Mouse (Mus musculus): Measurements from ENCODE around the gene Btnl6.
"Not testable (repeated sequence)": the region's sequence is repeated elsewhere in the genome, so short reads cannot be mapped to it uniquely, and the experiment has no call there.

Btnl6 gene

DNA sequence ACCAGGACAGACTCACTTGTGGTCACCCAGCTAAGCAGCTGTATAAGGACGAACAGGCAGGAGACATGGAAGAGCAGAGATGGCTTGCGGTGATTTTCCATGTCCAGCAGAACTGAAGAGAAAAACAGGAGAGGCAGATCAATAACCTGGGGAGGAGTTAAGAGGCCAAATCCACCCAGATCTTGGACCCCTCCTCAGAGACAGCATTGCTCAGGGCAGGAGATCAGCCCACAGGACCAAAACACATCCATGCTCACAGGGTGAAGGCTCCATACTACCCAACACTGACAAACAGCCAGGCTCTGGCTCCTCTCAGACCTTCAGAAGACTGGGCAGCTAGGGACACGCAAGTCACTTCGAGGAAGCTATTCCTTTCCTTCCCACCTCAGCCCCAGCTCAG is at the start of gene Btnl6:
Gene Btnl6, minus strand, starts transcription at position 101 of the 400 bp plus-strand sequence.
- peak in 1 of 2 experiments; percentile 34 for DNase-seq (ENCODE audit: low spot score in 2 of 2)

DNA sequence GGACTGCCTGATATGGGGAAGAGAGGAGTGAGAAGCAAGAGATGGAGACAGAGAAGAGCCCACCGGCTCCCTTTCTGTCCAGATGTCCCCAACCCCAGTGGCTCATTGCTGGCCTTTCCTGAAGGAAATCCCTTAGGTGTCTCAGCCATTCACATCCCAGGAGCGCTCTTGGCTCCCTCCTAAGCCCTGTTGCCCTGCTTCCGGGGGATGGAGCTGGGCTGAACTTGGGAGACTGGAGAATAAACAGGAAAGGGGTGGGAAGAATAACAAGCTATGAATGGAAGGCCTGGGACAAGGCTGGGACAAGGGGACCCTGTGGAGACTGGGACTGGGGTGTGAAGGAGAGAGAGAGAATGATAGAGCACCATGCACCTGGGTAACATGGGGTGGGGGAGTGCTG is 47.6 kb upstream of the Btnl6 start:
- no peak for DNase-seq (ENCODE audit: low spot score in 2 of 2)

- DNase-seq (ENCODE audit: low spot score in 2 of 2) = no peak
Measured at GRCm38 (mm10) chr17:34564003-34564421, 46.9 kb upstream of the Btnl6 start, which contains the start of gene Notch4. Gene Notch4, plus strand, starts transcription at chr17:34564268.

DNA sequence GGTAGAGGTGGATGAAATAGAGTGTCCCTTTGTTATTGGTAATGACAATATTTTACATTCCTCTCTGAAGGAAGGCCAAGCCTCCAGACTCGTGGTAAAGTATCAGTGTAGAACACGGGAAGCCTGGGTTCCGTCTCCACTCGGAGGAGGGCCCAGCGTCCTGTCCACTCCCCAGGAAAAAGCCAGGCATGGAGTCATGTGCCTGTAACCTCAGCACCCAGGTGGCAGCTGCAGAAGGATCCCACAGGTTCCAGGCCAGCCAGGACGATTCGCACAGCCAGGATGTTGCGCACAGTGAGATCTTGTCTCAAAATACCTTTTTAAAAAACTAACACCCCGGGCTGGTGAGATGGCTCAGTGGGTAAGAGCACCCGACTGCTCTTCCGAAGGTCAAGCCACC is 46.2 kb upstream of the Btnl6 start:
- DNase-seq (ENCODE audit: low spot score in 2 of 2) = no peak

- no peak for DNase-seq (ENCODE audit: low spot score in 2 of 2)
Measured at GRCm38 (mm10) chr17:34562595-34562994, 45.4 kb upstream of the Btnl6 start.

DNA sequence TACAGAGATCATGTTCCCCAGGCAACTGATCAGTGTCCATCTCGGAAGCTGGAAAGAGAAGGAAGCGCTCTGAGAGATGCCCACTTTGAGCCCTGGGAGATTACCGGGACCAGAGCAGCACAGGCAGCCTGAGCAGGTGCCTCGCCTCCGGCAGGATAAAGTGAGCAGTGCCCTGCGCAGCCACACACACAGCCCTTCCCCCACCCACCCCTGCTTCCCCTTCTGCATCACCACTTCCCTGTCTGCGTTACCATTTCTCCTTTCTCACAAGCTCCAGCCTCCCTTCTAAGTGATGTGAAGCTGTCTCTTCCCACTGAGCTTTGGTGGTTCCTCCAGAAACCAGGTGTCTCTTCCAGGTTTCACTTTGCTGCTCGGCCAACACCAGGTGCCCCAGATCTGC is 44.0 kb upstream of the Btnl6 start:
- DNase-seq (ENCODE audit: low spot score in 2 of 2) = no peak

- no peak for DNase-seq (ENCODE audit: low spot score in 2 of 2)
Measured at GRCm38 (mm10) chr17:34560438-34560837, 43.3 kb upstream of the Btnl6 start.

DNA sequence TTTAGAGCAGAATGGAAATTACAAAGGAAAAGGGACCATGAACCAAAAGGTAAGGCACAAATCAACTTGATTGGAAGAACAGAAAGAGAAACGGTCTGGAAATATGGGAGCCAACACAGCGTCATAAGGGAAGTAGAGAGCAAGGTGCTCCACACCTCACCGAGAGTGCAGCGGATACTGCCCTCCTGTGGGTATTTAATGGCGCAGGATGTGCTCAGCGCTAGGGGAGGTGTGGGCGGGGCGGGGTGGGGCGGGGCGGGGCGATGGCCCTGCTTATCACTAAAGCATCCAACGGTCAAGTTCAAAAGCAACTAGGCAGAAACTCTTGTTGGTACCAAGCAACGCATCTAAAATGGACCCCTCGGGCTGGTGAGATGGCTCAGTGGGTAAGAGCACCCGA is 42.7 kb upstream of the Btnl6 start:
- DNase-seq (ENCODE audit: low spot score in 2 of 2) = no peak

GRCm38 (mm10) chr17:34559116-34559515 is 42.0 kb upstream of the Btnl6 start:
- no peak for DNase-seq (ENCODE audit: low spot score in 2 of 2)

DNA sequence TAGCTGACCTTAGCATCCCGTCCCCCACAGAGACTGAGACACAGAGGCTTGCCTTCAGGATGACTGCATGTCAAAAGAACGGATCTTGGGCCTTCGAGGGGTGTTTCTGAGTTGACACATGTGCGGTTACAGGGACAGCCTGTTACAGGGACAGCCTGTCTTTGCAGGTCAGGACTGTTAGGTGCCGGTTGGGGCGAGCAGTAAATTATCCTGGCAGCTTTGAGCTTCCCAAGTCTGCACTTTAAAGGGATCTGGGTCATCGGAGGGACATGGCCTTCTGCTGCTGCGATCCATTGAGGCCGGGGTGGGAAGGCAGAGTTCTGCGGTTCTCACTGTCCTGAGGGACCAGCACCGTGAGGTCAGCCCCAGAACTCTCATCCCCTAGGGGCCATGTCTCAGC is 40.3 kb upstream of the Btnl6 start:
- DNase-seq (ENCODE audit: low spot score in 2 of 2) = no peak

- DNase-seq (ENCODE audit: low spot score in 2 of 2) = no peak
Measured at GRCm38 (mm10) chr17:34556406-34556805, 39.3 kb upstream of the Btnl6 start.

- peak; percentile 61 to 85 for DNase-seq (ENCODE audit: low spot score in 2 of 2)
Measured at GRCm38 (mm10) chr17:34555483-34555882, 38.3 kb upstream of the Btnl6 start.

DNA sequence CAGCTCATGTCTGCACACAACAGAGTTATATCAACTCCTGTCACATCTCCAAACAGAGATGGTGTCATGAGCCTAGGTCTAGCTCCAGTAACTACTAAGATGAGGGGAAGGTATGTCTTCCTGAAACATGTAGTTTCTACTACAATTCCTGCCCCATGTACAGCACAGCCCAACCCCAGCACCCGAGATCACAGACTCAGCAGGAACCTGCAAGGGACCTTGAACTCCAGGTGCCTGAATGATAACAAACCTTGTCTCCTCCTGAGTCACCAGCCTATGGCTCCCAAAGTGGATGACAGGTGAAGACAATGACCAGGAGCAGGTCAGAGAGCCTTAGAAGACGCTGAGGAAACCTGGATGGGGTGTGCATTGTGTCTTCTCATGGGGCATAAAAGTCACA is 32.7 kb upstream of the Btnl6 start:
- peak in 1 of 2 experiments; percentile 34 for DNase-seq (ENCODE audit: low spot score in 2 of 2)

- peak in 1 of 2 experiments; percentile 45 for DNase-seq (ENCODE audit: low spot score in 2 of 2)
Measured at GRCm38 (mm10) chr17:34549156-34549555, 32.0 kb upstream of the Btnl6 start.

DNA sequence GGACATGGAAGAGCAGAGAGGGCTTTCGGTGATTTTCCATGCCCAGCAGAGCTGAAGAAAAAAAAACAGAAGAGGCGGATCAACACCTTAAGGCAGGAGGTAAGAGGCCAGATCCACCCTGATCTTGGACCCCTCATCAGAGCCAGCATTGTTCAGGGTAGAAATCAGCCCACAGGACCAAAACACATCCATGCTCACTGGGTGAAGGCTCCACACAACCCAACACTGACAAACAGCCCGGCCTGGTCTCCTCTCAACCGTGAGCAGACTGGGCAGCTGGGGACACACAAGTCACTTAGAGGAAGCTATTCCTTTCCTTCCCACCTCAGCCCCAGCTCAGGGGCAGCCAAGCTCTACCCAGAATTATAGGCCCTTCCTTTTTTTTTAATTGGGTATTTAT is 30.4 kb upstream of the Btnl6 start:
- no peak for DNase-seq (ENCODE audit: low spot score in 2 of 2)

DNA sequence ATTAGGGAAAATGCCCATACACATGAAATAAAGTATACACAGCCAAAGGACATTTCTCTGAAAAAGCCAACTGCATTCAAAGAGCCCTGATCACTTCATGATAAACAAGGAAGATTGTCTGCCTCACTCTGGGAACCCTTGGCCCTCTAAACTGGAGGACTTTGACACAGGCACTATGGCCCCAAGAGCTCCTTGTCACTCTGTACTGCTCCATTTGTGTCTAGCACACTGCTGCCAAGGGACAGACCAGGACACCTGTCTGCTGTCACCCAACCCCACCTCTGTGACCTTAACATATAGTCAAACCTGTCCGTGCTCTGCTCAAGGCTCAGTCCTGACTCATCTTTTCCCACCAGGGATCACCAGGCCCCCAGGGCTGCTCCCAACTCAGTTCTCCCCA is 29.6 kb upstream of the Btnl6 start:
- no peak for DNase-seq (ENCODE audit: low spot score in 2 of 2)

DNA sequence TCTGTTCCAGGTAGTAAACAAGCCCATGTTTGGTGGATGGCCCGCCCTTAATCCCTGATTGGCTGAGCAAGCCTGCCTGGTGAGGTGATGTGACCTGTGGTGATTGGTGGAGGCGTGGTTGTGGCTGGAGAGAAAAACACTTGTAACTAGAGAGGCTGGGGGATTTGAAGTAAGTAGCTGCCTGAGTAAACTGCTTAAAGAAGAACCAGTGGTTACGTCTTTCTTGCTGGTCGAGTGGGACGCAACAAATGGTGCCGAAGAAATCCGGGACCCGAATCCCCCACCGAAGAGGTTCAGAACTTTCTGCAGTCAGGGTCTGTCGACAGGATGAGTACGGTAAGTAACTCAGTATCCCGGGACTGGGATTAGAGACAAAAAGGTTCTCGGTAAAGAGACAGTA is 26.4 kb upstream of the Btnl6 start:
- not testable (repeated sequence) for DNase-seq (ENCODE audit: low spot score in 2 of 2)

DNA sequence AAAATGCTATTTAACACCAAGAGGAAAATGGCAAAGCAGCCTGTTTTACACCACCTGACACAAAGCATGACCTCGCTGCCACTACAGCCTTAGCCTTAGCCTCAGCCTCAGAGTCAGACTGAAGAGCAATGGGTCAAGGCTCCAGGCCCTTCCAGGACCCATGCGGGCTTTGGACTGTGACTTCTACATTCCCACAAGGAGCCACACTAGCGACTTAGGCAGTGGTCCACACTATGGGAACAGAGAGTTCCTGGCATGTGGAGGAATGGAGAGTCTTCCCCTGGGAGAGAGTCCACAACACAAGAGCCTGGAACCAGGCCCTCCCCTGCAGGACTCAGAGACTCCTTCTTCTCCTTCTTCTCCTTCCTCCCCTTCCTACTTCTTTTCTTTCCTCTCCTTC is 15.5 kb upstream of the Btnl6 start:
- peak in 1 of 2 experiments; percentile 28 for DNase-seq (ENCODE audit: low spot score in 2 of 2)

GRCm38 (mm10) chr17:34519001-34519400 is 1.8 kb upstream of the Btnl6 start:
- DNase-seq (ENCODE audit: low spot score in 2 of 2) = peak in 1 of 2 experiments; percentile 54

DNA sequence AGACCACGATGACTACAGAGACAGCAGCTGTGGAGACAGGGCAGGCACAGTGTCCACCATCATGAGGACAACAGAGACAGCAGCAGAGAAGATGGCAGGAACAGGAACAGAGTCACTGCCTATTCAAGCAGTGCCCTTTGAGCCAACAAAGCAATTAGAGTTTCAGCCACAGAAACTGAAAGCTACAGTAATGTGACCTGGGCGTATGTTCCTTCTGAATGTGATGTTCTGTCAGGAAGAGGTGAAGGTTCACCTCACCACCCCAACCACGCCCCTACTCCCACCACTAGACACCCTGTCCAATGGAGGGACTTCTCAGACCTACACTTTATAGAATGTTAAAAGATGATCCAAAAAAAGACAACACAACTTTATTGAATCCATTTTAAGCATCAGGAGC is 1.4 kb upstream of the Btnl6 start:
- DNase-seq (ENCODE audit: low spot score in 2 of 2) = peak in 1 of 2 experiments; percentile 0

DNA sequence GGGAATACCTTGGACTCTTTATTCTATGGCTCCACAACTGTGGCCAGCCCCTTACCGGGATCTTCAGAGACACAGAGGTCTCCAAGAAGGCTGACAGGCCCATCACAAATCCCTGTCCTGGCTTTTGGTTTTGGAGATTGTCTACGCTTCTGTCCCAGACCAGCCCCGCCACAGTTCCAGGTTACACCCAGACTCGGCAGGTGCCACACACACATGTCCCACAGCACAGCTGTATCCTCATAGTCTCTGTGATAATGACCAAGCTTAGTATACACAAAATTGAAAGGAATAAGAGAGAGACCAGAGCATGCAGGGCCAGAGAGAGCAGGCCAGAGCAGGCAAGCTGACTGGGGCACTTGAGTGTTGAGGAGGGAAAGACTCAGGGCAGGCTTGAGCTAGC is 643 bp upstream of the Btnl6 start:
- DNase-seq (ENCODE audit: low spot score in 2 of 2) = peak in 1 of 2 experiments; percentile 49

GRCm38 (mm10) chr17:34516514-34516913 is 638 bp downstream of the Btnl6 start:
- DNase-seq (ENCODE audit: low spot score in 2 of 2) = peak in 1 of 2 experiments; percentile 16

DNA sequence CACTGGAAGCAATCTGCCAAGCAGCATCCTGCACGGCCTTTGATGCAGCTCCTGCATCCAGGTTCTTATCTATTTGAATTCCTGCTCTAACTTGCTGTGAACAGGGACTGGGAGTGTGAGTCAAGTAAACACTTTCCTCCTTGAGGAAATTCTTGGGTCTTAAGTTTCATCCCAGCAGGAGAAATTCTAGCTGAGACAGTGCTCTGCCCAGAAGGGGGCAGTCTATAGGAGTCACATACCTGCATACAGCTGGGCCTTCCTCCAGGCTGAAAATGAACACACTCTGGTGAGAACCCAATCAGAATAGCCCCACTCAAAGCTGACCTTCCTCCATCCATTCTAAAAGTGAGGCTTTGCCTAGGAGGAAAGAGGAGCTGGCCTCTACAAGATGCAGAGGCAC is 5.4 kb downstream of the Btnl6 start:
- DNase-seq (ENCODE audit: low spot score in 2 of 2) = peak in 1 of 2 experiments; percentile 14

- DNase-seq (ENCODE audit: low spot score in 2 of 2) = no peak
Measured at GRCm38 (mm10) chr17:34507591-34507990, 9.6 kb downstream of the Btnl6 start.
